Mouse (Mus musculus) neural tube, embryonic 10.5 days (tissue): ENCODE measurements around the gene Mindy4.

Source experiments
- DNase-seq: peaks from one replicate; pipeline ENCODE4 v3.0.0-alpha.2; 2017; ENCODE audit warnings: low spot score; ENCODE audit errors: extremely low spot score

Gene Mindy4

GRCm38 (mm10) chr6:55367126-55367525 lies 163.9 kb downstream of the Mindy4 start:
- no peak for DNase-seq
